In the genomic region with DNA sequence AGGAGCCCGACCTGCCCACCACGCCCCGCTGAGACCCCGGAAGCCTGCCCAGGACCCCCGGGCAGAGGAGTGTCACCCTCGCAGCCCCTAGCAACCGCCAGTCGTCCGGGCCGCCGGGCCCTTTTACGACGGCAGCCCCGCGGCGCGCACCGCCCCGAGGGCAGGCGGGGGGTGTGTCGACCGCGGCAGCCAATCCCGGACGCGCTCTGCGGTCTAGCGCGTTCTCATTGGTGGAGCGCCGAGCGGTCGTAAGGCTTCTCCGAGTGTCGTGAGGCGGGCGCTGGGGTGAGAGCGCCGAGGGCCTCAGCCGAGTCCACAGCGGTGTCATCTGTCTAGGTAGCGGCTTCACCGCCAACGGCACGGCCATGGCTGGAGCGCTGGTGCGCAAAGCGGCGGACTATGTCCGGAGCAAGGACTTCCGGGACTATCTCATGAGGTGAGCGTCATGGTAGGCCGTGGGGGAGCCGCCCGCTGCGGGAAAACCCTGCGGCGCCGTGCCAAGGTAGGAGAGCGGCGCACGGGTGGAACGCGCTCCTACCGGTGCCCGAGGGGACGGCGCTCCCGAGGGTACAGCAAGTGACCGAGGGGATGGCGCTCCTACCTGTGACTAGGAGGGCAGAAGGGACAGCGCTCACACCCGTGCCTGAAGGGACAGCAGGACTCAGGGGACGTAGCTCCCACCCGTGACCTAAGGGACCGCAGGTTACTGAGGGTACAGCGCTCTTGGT, we compare ENCODE assay signal across 8 mouse cellular contexts. TPM values are rescaled to one million over a fixed set of nuclear protein-coding genes. Genes with fewer than 3 reads are reported as not detected.
DNase-seq lines count a peak whose midpoint lies in the region; ATAC-seq and TF ChIP-seq lines count a peak whose summit lies in the region.

No protein-coding gene starts in this region.

- ATAC-seq in heart, embryonic 15.5 days (replicated peaks; ENCODE audit: insufficient number of reproducible peaks, insufficient read depth, low FRiP score, low read depth), result peak; percentile 96
- peak; percentile 95 for ATAC-seq in liver, embryonic 14.5 days (ENCODE audit: insufficient read depth)
- ATAC-seq in neural tube, embryonic 11.5 days (ENCODE audit: insufficient read depth, low FRiP score, low TSS enrichment), result peak; percentile 99
- ATAC-seq in stomach, postnatal 0 days (ENCODE audit: low FRiP score, low TSS enrichment), result peak; percentile 96

- peak overlapping the region; percentile 92 for H3K4me3 ChIP-seq in brown adipose tissue, adult 24 weeks (ENCODE audit: insufficient read depth, low read depth, low read length)
- H3K4me3 ChIP-seq in heart, embryonic 15.5 days, result peak overlapping the region; percentile 96
- H3K4me3 ChIP-seq in liver, embryonic 14.5 days (ENCODE audit: insufficient read depth in 1 of 2, low read depth in 2 of 2, low read length in 2 of 2), result peak overlapping the region; percentile 81 to 85
- H3K4me3 ChIP-seq in neural tube, embryonic 11.5 days (ENCODE audit: low read depth, low read length), result peak overlapping the region; percentile 75
- H3K4me3 ChIP-seq in stomach, postnatal 0 days (ENCODE audit: low read depth, low read length), result peak overlapping the region; percentile 87

- no peak for TF ChIP-seq EP300 in liver, embryonic 14.5 days (IDR thresholded peaks at IDR 0.05; ENCODE audit: low read depth)
- no peak for TF ChIP-seq EP300 in stomach, postnatal 0 days (optimal IDR thresholded peaks at IDR 0.05)

- H3K27ac ChIP-seq in brown adipose tissue, adult 24 weeks (replicated peaks; ENCODE audit: low read depth, low read length), result peak overlapping the region; percentile 96
- H3K27ac ChIP-seq in heart, embryonic 15.5 days, result peak overlapping the region; percentile 99
- peak overlapping the region; percentile 73 for H3K27ac ChIP-seq in liver, embryonic 14.5 days
- H3K27ac ChIP-seq in neural tube, embryonic 11.5 days (ENCODE audit: low read depth, low read length), result peak overlapping the region; percentile 51
- H3K27ac ChIP-seq in stomach, postnatal 0 days (replicated peaks), result peak overlapping the region; percentile 96

- DNase-seq in CD4-positive, CD25-positive, alpha-beta regulatory T cell, adult 2 months (ENCODE audit: low read depth, low spot score), result peak; percentile 98
- peak; percentile 87 for DNase-seq in fibroblast of lung, adult 2 months (ENCODE audit: low read depth)
- DNase-seq in kidney, postnatal 25 days, result peak; percentile 96 to 99
- peak; percentile 89 to 90 (median 90) for DNase-seq in liver, embryonic 14.5 days (ENCODE audit: low read depth in 3 of 3, low spot score in 3 of 3)
- peak; percentile 97 for DNase-seq in neural tube, embryonic 11.5 days (ENCODE audit: low spot score)
- peak; percentile 96 for DNase-seq in stomach, postnatal 0 days (ENCODE audit: low spot score)

- H3K36me3 ChIP-seq in heart, embryonic 15.5 days, result peaks cover 5% of the 10 kb centered on the region; the same call in 1 of the 2 replicates
- no peaks in the 10 kb centered on the region for H3K36me3 ChIP-seq in liver, embryonic 14.5 days (replicated peaks; ENCODE audit: control insufficient read depth, insufficient read depth, low read depth)
- no peaks in the 10 kb centered on the region for H3K36me3 ChIP-seq in neural tube, embryonic 11.5 days (ENCODE audit: control insufficient read depth, insufficient read depth, low read length)
- H3K36me3 ChIP-seq in stomach, postnatal 0 days (ENCODE audit: control insufficient read depth, insufficient read depth, low read length), result no peaks in the 10 kb centered on the region

- TF ChIP-seq CTCF in liver, embryonic 14.5 days (IDR thresholded peaks at IDR 0.05; ENCODE audit: low read depth), result peak; percentile 66
- peak; percentile 49 for TF ChIP-seq CTCF in stomach, postnatal 0 days (IDR thresholded peaks at IDR 0.05; ENCODE audit: low read depth)

- H3K4me1 ChIP-seq in brown adipose tissue, adult 24 weeks (ENCODE audit: control insufficient read depth, insufficient read depth, insufficient read length, low read length), result peaks cover 3% of the 10 kb centered on the region; the same call in 1 of the 2 replicates
- peaks cover 15% of the 10 kb centered on the region for H3K4me1 ChIP-seq in heart, embryonic 15.5 days (replicated peaks)
- peaks cover 6 to 7% of the 10 kb centered on the region in 2 experiments for H3K4me1 ChIP-seq in liver, embryonic 14.5 days (replicated peaks; ENCODE audit: control insufficient read depth in 2 of 2, insufficient read depth in 2 of 2, low read length in 1 of 2)
- H3K4me1 ChIP-seq in neural tube, embryonic 11.5 days (ENCODE audit: control insufficient read depth, insufficient read depth, low read length), result peaks cover 10% of the 10 kb centered on the region; the same call in 1 of the 2 replicates
- no peaks in the 10 kb centered on the region; the same call in 1 of the 2 replicates for H3K4me1 ChIP-seq in stomach, postnatal 0 days (replicated peaks; ENCODE audit: control insufficient read depth, insufficient read depth)

- no peaks in the 10 kb centered on the region for H3K9me3 ChIP-seq in heart, embryonic 15.5 days (replicated peaks)
- H3K9me3 ChIP-seq in liver, embryonic 14.5 days (ENCODE audit: control insufficient read depth, low read length), result no peaks in the 10 kb centered on the region
- no peaks in the 10 kb centered on the region for H3K9me3 ChIP-seq in neural tube, embryonic 11.5 days (ENCODE audit: control insufficient read depth, low read length)
- H3K9me3 ChIP-seq in stomach, postnatal 0 days (ENCODE audit: control insufficient read depth, low read length), result no peaks in the 10 kb centered on the region

- peak overlapping the region; percentile 91 for H3K4me2 ChIP-seq in heart, embryonic 15.5 days
- peak overlapping the region; percentile 99 for H3K4me2 ChIP-seq in liver, embryonic 14.5 days (ENCODE audit: low read depth)
- peak overlapping the region; percentile 100 for H3K4me2 ChIP-seq in neural tube, embryonic 11.5 days (ENCODE audit: low read depth)
- peak overlapping the region; percentile 100 for H3K4me2 ChIP-seq in stomach, postnatal 0 days (replicated peaks; ENCODE audit: low read depth)

- H3K27me3 ChIP-seq in heart, embryonic 15.5 days, result no peaks in the 10 kb centered on the region
- no peaks in the 10 kb centered on the region for H3K27me3 ChIP-seq in liver, embryonic 14.5 days (ENCODE audit: control insufficient read depth, insufficient read depth, low read length)
- no peaks in the 10 kb centered on the region; the same call in 1 of the 2 replicates for H3K27me3 ChIP-seq in neural tube, embryonic 11.5 days (ENCODE audit: control insufficient read depth, insufficient read depth, low read length)
- no peaks in the 10 kb centered on the region for H3K27me3 ChIP-seq in stomach, postnatal 0 days (ENCODE audit: control insufficient read depth, insufficient read depth, low read length)

- H3K9ac ChIP-seq in heart, embryonic 15.5 days, result peak overlapping the region; percentile 94
- H3K9ac ChIP-seq in liver, embryonic 14.5 days (replicated peaks), result peak overlapping the region; percentile 92
- H3K9ac ChIP-seq in neural tube, embryonic 11.5 days (ENCODE audit: low read length), result peak overlapping the region; percentile 72
- peak overlapping the region; percentile 82 for H3K9ac ChIP-seq in stomach, postnatal 0 days (ENCODE audit: low read length)

- under 1% methylated on average over 77 of the region's 77 CpGs for WGBS in heart, embryonic 15.5 days
- WGBS in liver, embryonic 14.5 days (ENCODE audit: insufficient replicate concordance), result under 1% methylated on average over 76 of the region's 77 CpGs
- under 1% methylated on average over 77 of the region's 77 CpGs for WGBS in neural tube, embryonic 11.5 days
- WGBS in stomach, postnatal 0 days, result under 1% methylated on average over 71 of the region's 77 CpGs

RNA-seq across cellular contexts. Expression of gene Mpc1, which starts 1.0 kb away (rescaled TPM):
- 3,579 and 4,573 TPM in 2 replicates for polyA plus RNA-seq in brown adipose tissue, adult 24 weeks (2012; ENCODE audit: insufficient read depth, insufficient read length, missing spikeins)
- polyA plus RNA-seq in heart, embryonic 15.5 days (2015; fragmentation: Nextera tagmentation; extraction: Ambion mirVana), result 244 and 297 TPM in 2 replicates
- 45.9 and 50.5 TPM in 2 replicates for polyA plus RNA-seq in liver, embryonic 14.5 days (2012; rRNA removed)
- 150 and 151 TPM in 2 replicates for polyA plus RNA-seq in liver, embryonic 14.5 days (2014; fragmentation: Nextera tagmentation; extraction: Ambion mirVana)
- 114 and 128 TPM in 2 replicates for polyA plus RNA-seq in neural tube, embryonic 11.5 days (2014; fragmentation: Nextera tagmentation; extraction: Ambion mirVana)
- 292 and 304 TPM in 2 replicates for polyA plus RNA-seq in stomach, postnatal 0 days (2015; fragmentation: Nextera tagmentation; extraction: Ambion mirVana)

RNA-seq across cellular contexts. Expression of gene Sft2d1, which starts 27.2 kb away (rescaled TPM):
- 34.2 and 34.6 TPM in 2 replicates for polyA plus RNA-seq in brown adipose tissue, adult 24 weeks (2012; ENCODE audit: insufficient read depth, insufficient read length, missing spikeins)
- 58.6 and 64.0 TPM in 2 replicates for polyA plus RNA-seq in heart, embryonic 15.5 days (2015; fragmentation: Nextera tagmentation; extraction: Ambion mirVana)
- 39.5 and 46.9 TPM in 2 replicates for polyA plus RNA-seq in liver, embryonic 14.5 days (2012; rRNA removed)
- polyA plus RNA-seq in liver, embryonic 14.5 days (2014; fragmentation: Nextera tagmentation; extraction: Ambion mirVana), result 51.7 and 51.9 TPM in 2 replicates
- 67.1 and 67.3 TPM in 2 replicates for polyA plus RNA-seq in neural tube, embryonic 11.5 days (2014; fragmentation: Nextera tagmentation; extraction: Ambion mirVana)
- polyA plus RNA-seq in stomach, postnatal 0 days (2015; fragmentation: Nextera tagmentation; extraction: Ambion mirVana), result 96.2 and 104 TPM in 2 replicates

RNA-seq across cellular contexts. Expression of gene Ccr6, which starts 47.8 kb away (rescaled TPM):
- polyA plus RNA-seq in brown adipose tissue, adult 24 weeks (2012; ENCODE audit: insufficient read depth, insufficient read length, missing spikeins), result not detected in 2 replicates
- 0.21 and 0.41 TPM in 2 replicates for polyA plus RNA-seq in heart, embryonic 15.5 days (2015; fragmentation: Nextera tagmentation; extraction: Ambion mirVana)
- 0.04 TPM in 1 of 2 replicates, not detected in the other for polyA plus RNA-seq in liver, embryonic 14.5 days (2012; rRNA removed)
- polyA plus RNA-seq in liver, embryonic 14.5 days (2014; fragmentation: Nextera tagmentation; extraction: Ambion mirVana), result not detected in 2 replicates
- not detected in 2 replicates for polyA plus RNA-seq in neural tube, embryonic 11.5 days (2014; fragmentation: Nextera tagmentation; extraction: Ambion mirVana)
- 0.13 and 0.17 TPM in 2 replicates for polyA plus RNA-seq in stomach, postnatal 0 days (2015; fragmentation: Nextera tagmentation; extraction: Ambion mirVana)

RNA-seq across cellular contexts. Expression of gene Prr18, which starts 53.6 kb away (rescaled TPM):
- not detected in 2 replicates for polyA plus RNA-seq in brown adipose tissue, adult 24 weeks (2012; ENCODE audit: insufficient read depth, insufficient read length, missing spikeins)
- polyA plus RNA-seq in heart, embryonic 15.5 days (2015; fragmentation: Nextera tagmentation; extraction: Ambion mirVana), result 0.13 and 0.47 TPM in 2 replicates
- 0.03 and 0.06 TPM in 2 replicates for polyA plus RNA-seq in liver, embryonic 14.5 days (2012; rRNA removed)
- not detected in 2 replicates for polyA plus RNA-seq in liver, embryonic 14.5 days (2014; fragmentation: Nextera tagmentation; extraction: Ambion mirVana)
- polyA plus RNA-seq in neural tube, embryonic 11.5 days (2014; fragmentation: Nextera tagmentation; extraction: Ambion mirVana), result 0.89 and 1.4 TPM in 2 replicates
- 0.50 and 0.62 TPM in 2 replicates for polyA plus RNA-seq in stomach, postnatal 0 days (2015; fragmentation: Nextera tagmentation; extraction: Ambion mirVana)

Comparison
In these comparisons a context has a peak if more than half of its experiments do, and no peak if none do; other contexts are left out.
1. Peak in every context shown above with its lines: DNase-seq, ATAC-seq, H3K4me3 ChIP-seq and H3K27ac ChIP-seq.
2. RNA of gene Mpc1, which starts 1.0 kb away (polyA plus RNA-seq): 3,579 to 4,573 TPM in brown adipose tissue, adult 24 weeks; 244 to 297 TPM in heart, embryonic 15.5 days, 292 to 304 TPM in stomach, postnatal 0 days, 45.9 to 151 TPM in liver, embryonic 14.5 days and 114 to 128 TPM in neural tube, embryonic 11.5 days; every median in the first group is over 10 times any median in the second.